Mouse (Mus musculus): Measurements from ENCODE around the gene Dad1. TPM values are rescaled to one million over a fixed set of nuclear protein-coding genes. Genes with fewer than 3 reads are reported as not detected.

Gene Dad1
- polyA plus RNA-seq, 2 experiments: 133 to 224 TPM

- H3K4me3 ChIP-seq (ENCODE audit: insufficient read depth in 1 of 2, low read depth in 2 of 2, low read length in 2 of 2): no peak overlapping the region
- H3K4me2 ChIP-seq (ENCODE audit: low read depth): no peak overlapping the region
- no peak overlapping the region for H3K9ac ChIP-seq (replicated peaks)
- no peak for ATAC-seq (ENCODE audit: insufficient read depth)
- H3K27ac ChIP-seq: no peak overlapping the region
- H3K4me1 ChIP-seq (replicated peaks; ENCODE audit: control insufficient read depth in 2 of 2, insufficient read depth in 2 of 2, low read length in 1 of 2): peaks cover 0 to 20% of the 10 kb centered on the region in 2 experiments; a peak in 2 of 4 replicates
- no peaks in the 10 kb centered on the region; the same call in 1 of the 2 replicates for H3K36me3 ChIP-seq (replicated peaks; ENCODE audit: control insufficient read depth, insufficient read depth, low read depth)
- TF ChIP-seq CTCF (IDR thresholded peaks at IDR 0.05; ENCODE audit: low read depth) (no peak), EP300 (IDR thresholded peaks at IDR 0.05; ENCODE audit: low read depth) (no peak)
- H3K9me3 ChIP-seq (ENCODE audit: control insufficient read depth, low read length): no peaks in the 10 kb centered on the region
- DNase-seq (ENCODE audit: low read depth in 3 of 3, low spot score in 3 of 3): no peak
- WGBS (ENCODE audit: insufficient replicate concordance): 82% methylated on average over 20 of the region's 20 CpGs
- no peaks in the 10 kb centered on the region for H3K27me3 ChIP-seq (ENCODE audit: control insufficient read depth, insufficient read depth, low read length)
Measured at GRCm38 (mm10) chr14:54234231-54235040, 19.5 kb downstream of the Dad1 start.

DNA sequence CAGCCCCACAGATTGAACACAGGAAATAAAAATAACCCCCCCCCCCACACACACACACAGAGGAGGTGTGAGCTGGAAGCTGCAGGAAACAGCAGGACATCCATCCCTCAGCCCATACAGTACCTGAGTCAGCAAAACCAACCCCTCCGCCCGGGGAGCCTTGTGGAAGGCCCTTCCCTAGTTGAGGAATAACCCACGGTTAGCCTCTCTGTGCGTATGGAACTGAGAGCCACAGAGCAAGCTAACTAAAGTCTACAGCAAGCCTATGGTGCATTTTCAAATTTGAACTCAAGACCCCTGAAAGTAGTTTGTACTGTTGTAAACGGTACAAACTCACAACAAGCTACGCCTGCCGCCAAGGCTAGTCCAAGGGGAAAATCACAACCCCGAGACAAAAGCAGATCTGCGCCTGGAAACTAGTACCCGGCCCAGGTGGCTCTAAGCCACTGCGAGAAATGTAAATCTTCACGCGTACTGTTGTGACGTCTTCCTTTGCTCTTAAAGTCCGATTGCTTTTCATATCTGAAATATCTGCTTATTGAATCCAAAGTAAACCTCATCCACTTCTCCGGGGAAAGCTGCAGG lies 20.3 kb downstream of the Dad1 start:
- no peak for DNase-seq (ENCODE audit: low read depth in 3 of 3, low spot score in 3 of 3)
- no peak; the same call in 1 of the 2 replicates for ATAC-seq (ENCODE audit: insufficient read depth)
- Histone ChIP-seq H3K4me1 (replicated peaks; ENCODE audit: control insufficient read depth in 2 of 2, insufficient read depth in 2 of 2, low read length in 1 of 2) (peaks cover 0 to 23% of the 10 kb centered on the region in 2 experiments; a peak in 2 of 4 replicates), H3K4me2 (ENCODE audit: low read depth) (peak overlapping the region; percentile 6; the same call in 1 of the 2 replicates), H3K27ac (no peak overlapping the region), H3K27me3 (ENCODE audit: control insufficient read depth, insufficient read depth, low read length) (no peaks in the 10 kb centered on the region), H3K36me3 (replicated peaks; ENCODE audit: control insufficient read depth, insufficient read depth, low read depth) (no peaks in the 10 kb centered on the region; the same call in 1 of the 2 replicates), H3K4me3 (ENCODE audit: insufficient read depth in 1 of 2, low read depth in 2 of 2, low read length in 2 of 2) (no peak overlapping the region), H3K9me3 (ENCODE audit: control insufficient read depth, low read length) (no peaks in the 10 kb centered on the region), H3K9ac (replicated peaks) (no peak overlapping the region)
- TF ChIP-seq CTCF (IDR thresholded peaks at IDR 0.05; ENCODE audit: low read depth): no peak
- TF ChIP-seq EP300 (IDR thresholded peaks at IDR 0.05; ENCODE audit: low read depth): no peak
- 55% methylated on average over 16 of the region's 16 CpGs for WGBS (ENCODE audit: insufficient replicate concordance)

GRCm38 (mm10) chr14:54232811-54233558 lies 20.9 kb downstream of the Dad1 start:
- no peak overlapping the region for H3K9ac ChIP-seq (replicated peaks)
- H3K27me3 ChIP-seq (ENCODE audit: control insufficient read depth, insufficient read depth, low read length): no peaks in the 10 kb centered on the region
- DNase-seq (ENCODE audit: low read depth in 3 of 3, low spot score in 3 of 3) (no peak), ATAC-seq (ENCODE audit: insufficient read depth) (peak; percentile 45; the same call in 1 of the 2 replicates)
- H3K4me1 ChIP-seq (replicated peaks; ENCODE audit: control insufficient read depth in 2 of 2, insufficient read depth in 2 of 2, low read length in 1 of 2): peaks cover 0 to 25% of the 10 kb centered on the region in 2 experiments; a peak in 2 of 4 replicates
- no peaks in the 10 kb centered on the region; the same call in 1 of the 2 replicates for H3K36me3 ChIP-seq (replicated peaks; ENCODE audit: control insufficient read depth, insufficient read depth, low read depth)
- 7% methylated on average over 9 of the region's 9 CpGs for WGBS (ENCODE audit: insufficient replicate concordance)
- H3K4me3 ChIP-seq (ENCODE audit: insufficient read depth in 1 of 2, low read depth in 2 of 2, low read length in 2 of 2): no peak overlapping the region
- no peak overlapping the region for H3K27ac ChIP-seq
- peak overlapping the region; percentile 6; the same call in 1 of the 2 replicates for H3K4me2 ChIP-seq (ENCODE audit: low read depth)
- no peaks in the 10 kb centered on the region for H3K9me3 ChIP-seq (ENCODE audit: control insufficient read depth, low read length)
- TF ChIP-seq CTCF (IDR thresholded peaks at IDR 0.05; ENCODE audit: low read depth): no peak
- no peak for TF ChIP-seq EP300 (IDR thresholded peaks at IDR 0.05; ENCODE audit: low read depth)

GRCm38 (mm10) chr14:54232143-54232542 lies 21.8 kb downstream of the Dad1 start:
- Histone ChIP-seq H3K27me3 (ENCODE audit: control insufficient read depth, insufficient read depth, low read length) (no peaks in the 10 kb centered on the region), H3K9ac (replicated peaks) (no peak overlapping the region), H3K4me3 (ENCODE audit: insufficient read depth in 1 of 2, low read depth in 2 of 2, low read length in 2 of 2) (no peak overlapping the region), H3K27ac (no peak overlapping the region), H3K4me2 (ENCODE audit: low read depth) (no peak overlapping the region), H3K4me1 (replicated peaks; ENCODE audit: control insufficient read depth in 2 of 2, insufficient read depth in 2 of 2, low read length in 1 of 2) (peaks cover 6 to 32% of the 10 kb centered on the region in 2 experiments), H3K36me3 (replicated peaks; ENCODE audit: control insufficient read depth, insufficient read depth, low read depth) (no peaks in the 10 kb centered on the region), H3K9me3 (ENCODE audit: control insufficient read depth, low read length) (no peaks in the 10 kb centered on the region)
- WGBS (ENCODE audit: insufficient replicate concordance): 37% methylated on average over 9 of the region's 9 CpGs
- no peak for TF ChIP-seq EP300 (IDR thresholded peaks at IDR 0.05; ENCODE audit: low read depth)
- no peak for TF ChIP-seq CTCF (IDR thresholded peaks at IDR 0.05; ENCODE audit: low read depth)
- DNase-seq (ENCODE audit: low read depth in 3 of 3, low spot score in 3 of 3): no peak
- no peak for ATAC-seq (ENCODE audit: insufficient read depth)

All from liver, embryonic 14.5 days (tissue).